Mouse (Mus musculus) cerebellum, postnatal 36 days (tissue): Measurements from ENCODE around the gene Syn3.
A peak's percentile ranks its signal among the peaks of the same experiment; 100 is the strongest.

ENCODE experiments used
- DNase-seq, 2 experiments: peaks; one replicate each; pipeline ENCODE4 v3.0.0; 2021 to 2022; ENCODE audit warnings: mixed read lengths in 2 of 2

Syn3 gene

GRCm38 (mm10) chr10:86074971-86075711, 423.6 kb downstream of the Syn3 start:
- no peak for DNase-seq

GRCm38 (mm10) chr10:86074134-86074533, 424.6 kb downstream of the Syn3 start:
- DNase-seq, result no peak

DNA sequence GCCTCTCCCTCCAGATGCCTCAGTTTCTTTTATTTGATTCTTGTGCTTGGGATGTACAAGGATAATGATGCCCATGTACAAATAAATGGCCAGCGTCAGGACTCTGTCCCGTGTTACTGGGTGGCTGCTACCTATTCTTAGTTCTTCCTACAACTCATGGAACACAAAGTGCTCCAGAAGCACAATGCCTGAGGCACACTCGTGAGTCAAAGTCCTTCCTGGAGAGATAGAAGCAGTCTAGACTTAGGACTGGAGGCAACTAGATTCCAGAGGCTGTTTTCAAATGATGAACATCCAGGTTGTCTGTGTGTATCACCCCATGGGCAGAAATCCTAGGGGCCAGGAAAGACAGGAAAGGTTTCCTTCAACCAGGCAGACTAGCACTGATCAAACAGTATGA, 427.9 kb downstream of the Syn3 start:
- no peak for DNase-seq

DNA sequence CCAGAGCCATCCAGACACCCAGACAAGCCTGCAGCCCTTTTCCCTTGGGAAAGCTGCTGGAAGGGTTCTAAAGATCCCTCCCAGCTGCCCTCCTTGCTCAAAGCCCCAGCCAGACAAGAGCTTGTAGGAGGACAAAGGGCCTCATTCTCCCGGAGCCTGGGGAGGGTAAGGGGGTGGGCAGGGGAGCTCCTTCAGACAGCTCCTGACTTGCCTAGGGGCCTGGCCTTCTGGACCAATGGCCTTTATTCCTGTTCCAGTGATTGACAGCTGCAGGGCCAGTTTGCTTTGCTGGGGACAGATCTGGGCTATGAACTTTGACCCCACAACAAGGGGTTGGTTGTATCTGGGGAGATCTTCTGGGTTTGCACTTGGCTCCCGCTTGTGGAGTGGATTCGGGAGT, 429.4 kb downstream of the Syn3 start:
- no peak for DNase-seq

DNA sequence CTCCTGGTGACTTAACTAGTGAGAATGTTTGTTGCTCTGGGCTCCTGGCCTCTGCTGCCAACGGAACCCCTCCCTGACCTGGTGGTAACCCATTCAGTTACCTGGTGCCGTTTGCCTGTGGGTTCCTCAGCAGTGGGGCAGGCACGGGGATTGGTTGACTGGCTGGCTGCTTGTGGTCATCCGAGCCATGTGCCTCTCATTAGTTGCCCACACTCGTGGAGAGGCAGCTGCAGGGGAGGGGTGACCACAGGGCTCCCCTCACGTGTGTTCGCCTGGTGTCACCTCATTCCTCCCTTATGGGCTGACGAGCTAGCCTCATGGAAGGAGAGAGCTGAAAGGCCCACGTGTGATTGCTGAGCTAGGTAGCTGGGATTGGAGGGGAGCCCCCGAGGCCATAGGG, 430.8 kb downstream of the Syn3 start:
- DNase-seq, result no peak

DNA sequence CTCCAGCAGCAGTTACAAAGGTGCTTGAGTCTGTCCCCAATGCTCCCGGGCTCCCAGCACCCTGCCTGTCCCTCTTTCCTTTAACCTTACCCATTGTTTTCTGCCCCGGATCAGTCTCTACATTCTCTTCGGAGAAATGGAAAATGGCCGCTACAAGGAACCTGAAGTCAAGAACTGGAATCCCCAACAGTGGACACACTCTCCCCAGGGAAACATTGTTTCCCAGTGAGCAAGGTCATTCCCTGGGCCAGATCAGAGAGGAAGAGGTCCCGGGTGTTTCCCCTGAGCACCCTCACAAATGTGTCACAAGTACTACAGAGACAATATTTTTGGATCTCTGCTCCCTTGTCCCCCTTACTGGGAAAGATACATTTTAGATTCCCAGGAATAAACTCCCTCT, 432.0 kb downstream of the Syn3 start:
- no peak for DNase-seq

DNA sequence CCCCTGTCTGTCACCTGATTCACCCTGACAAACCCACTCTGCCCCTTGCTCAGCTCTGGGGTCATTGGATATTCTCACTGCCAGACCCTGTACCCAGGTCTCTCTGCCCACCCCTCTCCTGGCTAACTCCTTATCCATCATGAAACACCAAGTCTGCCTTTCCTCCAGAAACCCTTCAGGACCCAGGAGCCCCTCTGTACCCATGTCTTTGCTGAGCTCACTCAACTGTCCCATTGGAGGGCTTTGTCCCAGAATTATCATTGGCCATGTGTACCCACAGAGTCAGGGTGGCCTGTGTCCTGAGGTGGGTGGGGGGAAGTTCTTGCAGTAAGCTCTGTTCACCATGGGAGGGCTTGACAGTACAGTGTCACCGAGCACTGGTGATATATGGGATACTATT, 433.0 kb downstream of the Syn3 start:
- DNase-seq, result no peak

GRCm38 (mm10) chr10:86064937-86065336, 433.8 kb downstream of the Syn3 start:
- DNase-seq, result peak; percentile 65 to 71

DNA sequence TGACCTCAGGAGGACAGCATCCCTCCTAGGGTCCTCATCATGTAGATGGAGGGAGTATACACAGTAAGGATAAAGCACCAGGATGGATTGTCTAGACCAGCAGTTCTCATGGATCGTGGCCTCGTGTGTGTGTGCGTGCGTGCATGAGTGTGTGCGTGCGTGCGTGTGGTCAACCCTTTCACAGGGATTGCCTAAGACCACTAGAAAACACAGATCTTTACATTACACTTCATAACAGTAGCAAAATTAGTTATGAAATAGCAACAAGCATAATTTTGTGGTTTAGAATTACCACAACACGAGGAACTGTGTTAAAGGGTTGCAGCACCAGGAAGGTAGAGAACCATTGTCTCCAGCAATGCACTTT, 435.7 kb downstream of the Syn3 start:
- DNase-seq, result no peak

GRCm38 (mm10) chr10:86062261-86063017, 436.3 kb downstream of the Syn3 start:
- peak; percentile 45 to 55 for DNase-seq

- DNase-seq, result no peak
Observed at GRCm38 (mm10) chr10:86060267-86060666, 438.4 kb downstream of the Syn3 start.

- DNase-seq, result no peak
Observed at GRCm38 (mm10) chr10:86057712-86058111, 441.0 kb downstream of the Syn3 start.

DNA sequence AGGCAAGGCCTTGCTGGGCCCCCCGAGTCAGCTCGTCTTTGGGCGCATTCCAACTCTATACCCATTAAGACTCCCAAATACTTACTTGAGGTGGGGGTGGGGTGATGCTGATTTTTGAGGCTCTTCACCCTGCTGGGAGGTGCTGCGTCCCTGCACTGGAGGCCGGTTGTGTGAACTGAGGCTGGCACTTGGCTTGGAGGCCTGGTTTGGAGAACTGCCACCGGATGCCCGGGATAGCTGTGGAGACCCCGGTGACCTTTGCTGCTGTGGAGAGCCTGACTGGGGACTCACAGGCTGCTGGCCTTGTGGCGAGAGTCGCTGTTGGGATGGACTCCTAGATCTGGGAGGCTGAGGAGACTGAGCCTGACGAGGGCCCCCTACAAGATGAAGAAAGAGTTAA, 441.4 kb downstream of the Syn3 start:
- DNase-seq, result no peak

DNA sequence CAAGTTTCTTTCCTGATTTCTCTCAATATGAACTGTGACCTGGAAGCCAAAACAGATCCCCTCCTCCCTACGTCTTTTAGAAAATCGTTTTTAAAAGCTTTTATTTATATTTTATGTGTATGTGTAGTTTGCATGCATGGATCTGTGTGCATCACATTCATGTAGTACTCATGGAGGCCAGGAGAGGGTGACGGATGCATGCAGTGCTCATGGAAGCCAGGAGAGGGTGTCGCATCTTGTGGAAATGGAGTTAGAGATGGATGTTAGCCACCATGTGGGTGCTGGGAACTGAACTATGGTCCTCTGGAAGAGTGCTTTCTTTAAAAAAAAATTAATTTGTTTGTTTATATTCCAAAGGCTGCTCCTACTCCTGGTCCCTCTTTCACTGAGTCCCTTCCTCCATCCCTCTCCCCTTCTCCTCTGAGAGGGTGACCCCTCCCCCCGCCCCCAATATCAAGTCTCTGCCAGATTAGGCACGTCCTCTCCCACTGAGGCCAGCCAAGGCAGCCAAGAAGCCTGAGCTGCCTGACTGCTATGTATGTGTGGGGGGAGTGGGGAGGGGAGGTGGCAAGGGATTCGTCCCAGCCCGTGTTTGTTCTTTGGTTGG, 442.3 kb downstream of the Syn3 start:
- no peak for DNase-seq

GRCm38 (mm10) chr10:86052818-86053522, 445.7 kb downstream of the Syn3 start:
- no peak for DNase-seq

DNA sequence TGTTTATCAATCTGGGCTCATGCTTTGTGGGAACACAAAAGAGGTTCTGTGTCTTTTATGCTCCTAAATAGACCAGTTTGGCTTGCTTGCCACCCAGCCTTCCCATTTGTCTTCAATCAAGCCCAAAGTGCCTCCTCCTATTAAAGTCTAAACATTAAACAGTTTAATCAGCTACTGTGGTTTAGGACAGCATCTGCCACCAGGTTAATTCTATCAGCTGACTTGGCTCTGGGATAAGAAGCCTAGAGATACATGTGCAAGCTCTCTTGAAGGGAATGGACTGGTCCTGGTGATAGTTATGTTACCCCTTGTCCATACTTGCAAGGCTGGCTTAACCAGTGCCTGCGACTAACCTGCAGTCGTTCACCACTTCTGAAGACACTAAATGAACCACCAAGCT, 448.2 kb downstream of the Syn3 start:
- no peak for DNase-seq

DNA sequence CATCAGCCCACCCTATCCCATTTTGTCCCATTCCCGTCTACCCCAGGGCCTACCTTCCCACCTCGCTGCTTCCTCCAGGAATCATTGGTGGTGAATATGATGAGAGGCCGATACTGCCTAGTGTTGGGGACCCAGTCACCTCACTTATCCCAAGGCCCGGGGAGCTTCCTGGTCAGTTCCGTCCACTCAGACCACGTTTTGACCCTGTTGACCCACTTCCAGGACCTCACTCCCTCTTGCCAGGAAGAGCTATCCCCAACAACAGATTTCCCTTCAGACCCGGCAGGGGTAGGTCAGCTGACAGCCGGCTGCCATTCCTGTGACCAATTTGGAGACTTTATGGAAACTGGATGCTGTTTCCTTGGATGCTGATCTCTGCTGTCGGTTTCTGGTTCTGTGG, 450.9 kb downstream of the Syn3 start:
- no peak for DNase-seq

DNA sequence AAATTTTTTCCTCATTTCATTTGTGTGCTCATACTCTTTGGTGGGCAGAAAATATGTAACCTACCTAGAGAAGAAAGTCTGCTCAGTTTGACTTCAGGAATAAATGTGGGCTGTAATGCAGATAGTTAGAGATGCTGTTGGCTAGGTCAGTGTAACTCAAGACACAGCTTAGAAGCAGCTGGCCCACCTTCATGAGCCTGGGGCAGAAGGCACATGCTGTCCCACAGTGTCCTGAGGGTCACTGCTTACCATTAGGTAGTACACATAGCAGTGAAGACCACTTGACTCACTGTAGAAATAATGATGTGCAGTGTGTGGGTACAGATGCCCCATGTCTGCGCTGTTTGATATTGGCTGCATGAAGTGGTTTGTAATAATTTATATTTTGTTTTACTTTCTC, 452.3 kb downstream of the Syn3 start:
- DNase-seq, result no peak

GRCm38 (mm10) chr10:86044066-86044465, 454.6 kb downstream of the Syn3 start:
- no peak for DNase-seq

DNA sequence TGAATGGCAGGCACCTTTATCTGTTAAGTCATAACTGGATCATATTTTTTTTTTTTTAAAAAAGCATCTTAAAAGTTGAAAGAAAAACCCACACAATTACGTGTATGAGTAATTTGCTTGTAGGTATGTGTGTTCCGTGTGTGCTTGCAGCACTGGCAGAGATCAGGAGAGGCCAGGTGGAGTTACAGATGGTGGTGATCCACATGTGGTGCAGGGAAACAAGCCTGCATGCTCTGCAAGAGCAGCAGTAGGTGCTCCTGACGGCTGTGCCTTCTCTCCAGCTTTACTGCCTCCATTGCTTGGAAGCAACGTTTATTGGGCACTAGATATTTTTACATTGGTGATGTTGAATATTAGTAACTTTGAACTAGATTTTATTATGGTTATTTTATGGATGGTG, 455.0 kb downstream of the Syn3 start:
- DNase-seq, result peak in 1 of 2 experiments; percentile 34

DNA sequence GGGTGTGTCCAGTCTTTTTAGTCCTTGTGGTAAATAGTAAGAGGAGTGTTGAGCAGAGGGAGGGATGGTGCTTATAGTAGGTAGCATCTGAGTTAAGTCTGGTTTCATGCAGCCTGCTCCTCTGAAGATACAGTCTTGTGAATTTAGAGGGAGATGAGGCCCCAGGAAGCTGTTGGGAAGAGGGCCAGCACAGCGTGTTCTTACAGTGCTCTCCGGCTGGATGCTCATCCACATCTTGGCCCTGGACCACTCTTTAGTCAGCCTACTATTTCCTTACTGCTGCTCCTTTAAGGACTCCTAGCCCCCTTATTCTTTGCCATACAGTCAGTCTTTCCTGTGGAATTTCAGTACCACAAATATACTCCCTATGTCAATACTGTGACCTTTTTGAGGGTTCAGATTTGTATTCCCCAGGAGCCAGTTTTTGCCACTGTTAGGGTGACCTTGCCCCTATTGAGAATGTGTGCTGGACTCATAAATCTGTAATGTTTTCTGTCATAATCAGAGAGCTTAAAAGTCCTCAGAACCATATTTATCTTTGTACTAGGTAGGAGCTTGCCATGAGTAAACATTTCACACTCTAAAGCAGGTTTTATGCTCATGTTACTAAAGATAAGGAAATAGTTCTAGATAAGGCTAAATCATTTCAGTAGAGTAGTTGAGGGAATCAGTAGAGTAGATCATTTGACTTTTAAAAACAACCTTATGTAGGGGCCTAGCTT, 464.5 kb downstream of the Syn3 start:
- no peak for DNase-seq

DNA sequence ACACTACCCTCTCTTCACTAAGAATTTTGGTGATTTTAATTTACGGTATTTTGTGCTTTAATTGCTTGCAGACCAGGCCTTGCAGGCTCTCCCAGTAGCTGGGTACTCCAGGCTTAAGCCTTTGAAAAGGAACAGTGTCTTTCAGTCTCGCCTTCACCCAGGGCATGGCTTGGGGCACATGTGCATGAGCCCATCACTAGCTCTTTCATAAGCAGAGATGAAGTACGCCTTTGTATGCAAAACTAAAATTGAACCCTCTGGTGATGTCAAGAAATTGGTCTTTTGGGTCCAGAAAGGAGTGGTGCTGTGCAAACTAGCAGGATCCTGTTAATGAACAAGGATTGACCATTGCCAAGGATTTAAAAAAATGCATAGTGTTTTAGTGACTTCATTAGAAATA, 466.2 kb downstream of the Syn3 start:
- DNase-seq, result no peak

- no peak for DNase-seq
Observed at GRCm38 (mm10) chr10:86030743-86031142, 468.0 kb downstream of the Syn3 start.
